ENCODE assay signal across 8 mouse cellular contexts in the genomic region with DNA sequence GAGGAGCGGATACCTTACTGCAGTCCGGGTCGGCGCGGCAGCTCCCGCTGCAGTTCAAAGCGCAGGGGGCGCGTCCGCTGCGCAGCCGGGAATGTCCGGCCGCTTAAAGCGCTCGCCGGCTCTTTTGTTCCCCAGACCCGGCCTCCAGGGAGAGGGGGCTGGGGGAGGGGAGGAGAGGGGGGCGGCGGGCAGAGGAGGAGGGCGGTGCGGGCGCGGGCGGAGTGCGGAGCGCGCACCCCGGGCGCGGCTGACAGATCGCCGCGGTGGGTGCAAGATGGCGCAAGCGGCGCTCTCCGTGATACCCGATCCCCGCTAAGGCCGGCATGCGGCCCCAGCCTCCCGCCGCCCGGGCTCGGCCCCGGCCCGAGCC. TPM values are rescaled to one million over a fixed set of nuclear protein-coding genes. Genes with fewer than 3 reads are reported as not detected.
DNase-seq lines count a peak whose midpoint lies in the region; ATAC-seq lines count a peak whose summit lies in the region.

A gene (plus strand): TSS at position 254 of the 370 bp plus-strand sequence.

- H3K27ac ChIP-seq in heart, embryonic 13.5 days (replicated peaks): peak within 1 kb of the TSS; percentile 64
- peak within 1 kb of the TSS; percentile 98 for H3K27ac ChIP-seq in limb, embryonic 10.5 days
- H3K27ac ChIP-seq in midbrain, embryonic 14.5 days (replicated peaks; ENCODE audit: low read depth, low read length): peak within 1 kb of the TSS; percentile 96

- H3K9me3 ChIP-seq in heart, embryonic 13.5 days: no peaks in the 10 kb centered on the region
- no peaks in the 10 kb centered on the region for H3K9me3 ChIP-seq in limb, embryonic 10.5 days (replicated peaks)
- H3K9me3 ChIP-seq in midbrain, embryonic 14.5 days (ENCODE audit: control insufficient read depth, low read length): no peaks in the 10 kb centered on the region

- H3K9ac ChIP-seq in heart, embryonic 13.5 days: peak within 1 kb of the TSS; percentile 85
- H3K9ac ChIP-seq in midbrain, embryonic 14.5 days (replicated peaks; ENCODE audit: low read length): peak within 1 kb of the TSS; percentile 95

- H3K27me3 ChIP-seq in heart, embryonic 13.5 days (replicated peaks): peaks cover 57% of the 10 kb centered on the region
- H3K27me3 ChIP-seq in limb, embryonic 10.5 days (ENCODE audit: low read depth, poor library complexity, severe bottlenecking): no peaks in the 10 kb centered on the region
- no peaks in the 10 kb centered on the region for H3K27me3 ChIP-seq in midbrain, embryonic 14.5 days (ENCODE audit: control insufficient read depth, insufficient read depth, low read length)

- peak; percentile 17; the same call in 1 of the 2 replicates for ATAC-seq in heart, embryonic 13.5 days (ENCODE audit: extremely low read depth, insufficient number of reproducible peaks, low FRiP score, low TSS enrichment)
- peak; percentile 88 for ATAC-seq in midbrain, embryonic 14.5 days (ENCODE audit: low FRiP score, low TSS enrichment)

- peak; percentile 67 to 82 for DNase-seq in adrenal gland, adult (ENCODE audit: inconsistent age in 2 of 2, low spot score in 1 of 2)
- no peak for DNase-seq in adrenal gland, adult 8-10 months
- peak; percentile 33 for DNase-seq in right cerebral cortex, adult 18-20 months
- DNase-seq in right cerebral cortex, postnatal 36 days (ENCODE audit: low spot score in 2 of 2): no peak
- DNase-seq in limb, embryonic 10.5 days (ENCODE audit: low spot score): peak; percentile 88
- DNase-seq in midbrain, embryonic 14.5 days: peak; percentile 89
- DNase-seq in B cell, adult 2 months: no peak

- peak within 1 kb of the TSS; percentile 73 for H3K4me3 ChIP-seq in heart, embryonic 13.5 days
- peak within 1 kb of the TSS; percentile 79 for H3K4me3 ChIP-seq in limb, embryonic 10.5 days
- peak within 1 kb of the TSS; percentile 90 for H3K4me3 ChIP-seq in midbrain, embryonic 14.5 days (replicated peaks; ENCODE audit: low read depth, low read length)

- peaks cover 15% of the 10 kb centered on the region for H3K4me1 ChIP-seq in heart, embryonic 13.5 days
- peaks cover 81% of the 10 kb centered on the region for H3K4me1 ChIP-seq in limb, embryonic 10.5 days
- H3K4me1 ChIP-seq in midbrain, embryonic 14.5 days (ENCODE audit: control insufficient read depth, insufficient read depth, low read length): peaks cover 26% of the 10 kb centered on the region

- no peaks in the 10 kb centered on the region for H3K36me3 ChIP-seq in heart, embryonic 13.5 days
- H3K36me3 ChIP-seq in limb, embryonic 10.5 days: peaks cover 35% of the 10 kb centered on the region
- peaks cover 20% of the 10 kb centered on the region for H3K36me3 ChIP-seq in midbrain, embryonic 14.5 days (ENCODE audit: control insufficient read depth, insufficient read depth, low read length)

- WGBS in heart, embryonic 13.5 days: under 1% methylated on average over 19 of the region's 48 CpGs
- WGBS in limb, embryonic 10.5 days: under 1% methylated on average over 45 of the region's 48 CpGs
- WGBS in midbrain, embryonic 14.5 days: 0% methylated on average over 45 of the region's 48 CpGs

- H3K4me2 ChIP-seq in heart, embryonic 13.5 days: peak within 1 kb of the TSS; percentile 97
- H3K4me2 ChIP-seq in midbrain, embryonic 14.5 days (ENCODE audit: low read length): peak within 1 kb of the TSS; percentile 87

RNA-seq across cellular contexts. Expression of the gene that starts here (rescaled TPM):
- 1 to 10 TPM in 3 of 4 experiments, under 1 TPM in 1; 0.84 to 4.0 (median 2.4) TPM for total RNA-seq in adrenal gland, adult 8-10 months (2022)
- 0.88 and 0.98 TPM in 2 replicates for polyA plus RNA-seq in heart, embryonic 13.5 days (2015; fragmentation: Nextera tagmentation; extraction: Ambion mirVana)
- polyA plus RNA-seq in limb, embryonic 10.5 days (2016; fragmentation: Nextera tagmentation; extraction: Ambion mirVana): 230 and 420 TPM in 2 replicates
- 10.7 and 14.1 TPM in 2 replicates for polyA plus RNA-seq in midbrain, embryonic 14.5 days (2014; fragmentation: Nextera tagmentation; extraction: Ambion mirVana)

Comparison
In these comparisons a context has a peak if more than half of its experiments do, and no peak if none do; other contexts are left out.
1. RNA of the gene that starts here (polyA plus RNA-seq): 230 to 420 TPM in limb, embryonic 10.5 days; 10.7 to 14.1 TPM in midbrain, embryonic 14.5 days and 0.88 to 0.98 TPM in heart, embryonic 13.5 days; every median in the first group is over 10 times any median in the second.
2. DNase-seq: peak in adrenal gland, adult (2 of 2), right cerebral cortex, adult 18-20 months (single experiment), limb, embryonic 10.5 days (single experiment) and midbrain, embryonic 14.5 days (single experiment); none in adrenal gland, adult 8-10 months (single experiment), right cerebral cortex, postnatal 36 days (0 of 2) and B cell, adult 2 months (0 of 2).
3. Peak in ATAC-seq, H3K4me3 ChIP-seq, H3K27ac ChIP-seq, H3K9ac ChIP-seq and H3K4me2 ChIP-seq in heart, embryonic 13.5 days; RNA of the gene not detected or under 1 TPM.
4. Peak in every context shown above with its lines, with median percentiles within 50 percentile points of each other: H3K27ac ChIP-seq and H3K4me3 ChIP-seq.